Mouse (Mus musculus) megakaryocyte-erythroid progenitor cell, adult 5 weeks (primary cell): ENCODE data around the gene Mndal. TPM values are rescaled to one million over a fixed set of nuclear protein-coding genes. Genes with fewer than 3 reads are reported as not detected.

Experiments
- polyA plus RNA-seq: library from polyadenylated mRNA; stranded (reverse); fragments of >175 nt; gene quantifications from 2 replicates; pipeline ENCODE4 v1.2.3, GENCODE M21; 2012

The Mndal gene
- polyA plus RNA-seq: 22.6 and 23.7 TPM in 2 replicates

DNA sequence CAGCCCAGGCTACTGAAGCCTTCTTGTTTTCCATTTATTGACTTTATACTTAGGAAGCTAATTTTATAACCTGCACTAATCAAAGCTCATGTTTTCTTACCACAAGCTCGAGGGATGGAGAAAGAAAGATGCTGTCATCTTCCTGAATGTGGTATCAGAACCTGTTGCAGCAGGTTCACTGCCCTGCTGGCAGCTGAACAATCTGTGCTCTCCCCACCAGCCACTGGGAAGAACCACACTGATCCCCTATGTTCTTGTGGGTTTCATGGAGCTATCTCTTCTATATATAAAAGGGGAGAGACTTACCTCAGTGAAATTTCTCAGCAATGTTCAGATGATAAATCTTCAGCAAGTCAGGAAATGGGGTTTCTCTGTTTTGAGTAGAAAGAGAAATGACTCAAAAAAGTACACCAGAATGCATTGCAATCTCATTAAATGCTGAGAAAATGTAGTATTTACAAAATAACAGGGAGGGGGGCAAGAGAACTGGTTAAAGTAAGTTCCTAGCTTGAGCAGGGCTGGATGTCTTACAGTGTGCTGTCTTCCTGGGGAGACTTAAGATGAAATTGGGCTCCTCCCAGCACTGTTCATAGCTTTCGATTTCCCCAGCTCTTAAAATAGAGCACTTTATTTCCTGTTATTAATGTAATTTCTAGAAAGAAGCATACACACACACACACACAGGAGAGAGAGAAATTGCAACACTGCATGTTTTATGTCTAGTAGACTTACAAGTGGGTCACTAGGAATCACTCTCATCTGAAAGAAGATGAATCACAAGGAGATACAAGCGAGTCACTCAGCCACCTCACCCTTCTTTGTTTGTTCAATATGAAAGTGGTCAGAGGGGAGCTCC is at the start of gene Mndal, which contains the start of gene Ifi203:
Gene Mndal (minus strand): TSS at position 568 of the 856 bp plus-strand sequence.
Gene Ifi203 (minus strand): TSS at position 749 of the 856 bp plus-strand sequence.

DNA sequence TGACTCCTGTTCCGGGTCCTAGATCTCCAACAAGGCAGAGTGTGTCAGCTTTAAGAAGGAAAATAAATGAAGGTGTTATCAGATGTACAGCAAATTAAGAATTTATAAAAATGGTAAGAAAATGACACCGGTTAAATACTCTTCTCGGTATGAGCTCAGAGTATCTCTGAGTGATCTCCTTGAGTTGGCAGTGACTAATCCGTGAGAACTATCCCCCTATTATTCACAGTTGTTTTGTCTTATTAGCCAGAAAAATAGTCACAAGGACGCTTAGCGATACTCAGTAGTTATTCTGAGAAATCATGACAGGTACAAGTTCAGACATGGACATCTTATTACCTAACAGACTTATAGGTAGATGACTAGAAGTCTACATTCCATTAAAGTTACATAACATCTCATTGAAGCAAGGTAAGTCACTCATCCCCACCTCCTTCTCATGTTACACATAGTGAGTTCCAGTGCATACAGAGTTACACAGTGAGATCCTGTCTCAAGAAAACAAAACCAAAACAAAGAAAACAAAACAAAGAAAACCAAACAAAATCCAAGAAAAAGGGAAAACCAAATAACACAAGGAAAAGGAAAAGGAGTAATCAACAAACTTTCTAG is 40.5 kb upstream of the Mndal start, which contains the start of gene Ifi202b:
Gene Ifi202b (minus strand): TSS at position 51 of the 612 bp plus-strand sequence.

DNA sequence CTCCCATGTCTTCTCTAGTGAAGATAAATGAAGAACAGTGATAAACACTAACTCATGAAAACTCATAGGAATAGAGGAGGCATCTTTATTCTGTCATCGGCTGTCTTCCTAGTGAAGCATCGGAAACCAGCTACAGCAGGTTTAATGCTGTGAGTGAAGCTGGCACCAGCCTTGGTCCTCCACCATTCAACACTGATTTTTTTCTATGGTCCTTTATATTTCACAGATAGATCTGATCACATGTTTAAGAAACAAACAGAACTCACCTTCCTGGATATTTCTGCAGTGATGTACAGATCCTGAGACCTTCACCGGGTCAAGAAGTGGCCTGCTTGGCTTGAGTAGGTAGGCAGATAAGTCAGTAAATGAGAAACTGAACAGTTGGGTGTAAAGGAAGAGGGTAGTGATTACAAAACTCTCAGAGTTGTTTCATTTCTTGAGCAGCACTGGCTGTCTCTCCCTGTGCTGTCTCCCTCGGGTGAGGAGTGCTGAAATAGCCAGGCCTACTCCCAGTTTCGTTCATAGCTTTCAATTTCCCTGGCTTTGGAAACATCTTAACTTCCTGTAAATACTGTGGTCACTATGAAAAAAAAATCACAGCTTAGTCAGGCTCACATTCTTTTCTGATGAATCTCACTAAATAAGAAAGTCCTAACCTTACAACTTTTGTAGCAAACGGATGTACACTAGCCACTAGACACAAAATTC is 29.6 kb downstream of the Mndal start, which contains the start of gene Ifi211:
Gene Ifi211 (minus strand): TSS at position 499 of the 708 bp plus-strand sequence.

Other genes starting within 250 kb of the Mndal start
- 0.41 TPM in 2 replicates for gene Ifi207, start 200.7 kb downstream of the Mndal start, polyA plus RNA-seq
- 0.22 TPM in 1 of 2 replicates, not detected in the other for gene Ifi204, start 175.5 kb downstream of the Mndal start, polyA plus RNA-seq
- gene Ifi211, start 29.4 kb downstream of the Mndal start, polyA plus RNA-seq: 1.6 and 3.6 TPM in 2 replicates
- gene Ifi203, start 181 bp upstream of the Mndal start, polyA plus RNA-seq: 3.7 and 4.4 TPM in 2 replicates
- not detected in 2 replicates for gene Ifi202b, start 40.3 kb upstream of the Mndal start, polyA plus RNA-seq
- gene Ifi205, start 89.3 kb upstream of the Mndal start, polyA plus RNA-seq: 0.77 and 1.0 TPM in 2 replicates
- not detected in 2 replicates for gene Olfr433, start 98.2 kb upstream of the Mndal start, polyA plus RNA-seq
- not detected in 2 replicates for gene Olfr432, start 106.7 kb upstream of the Mndal start, polyA plus RNA-seq
- gene Olfr430, start 124.1 kb upstream of the Mndal start, polyA plus RNA-seq: not detected in 2 replicates
- gene Olfr429, start 141.8 kb upstream of the Mndal start, polyA plus RNA-seq: not detected in 2 replicates
- 0.10 TPM in 1 of 2 replicates, not detected in the other for gene Olfr427, start 154.4 kb upstream of the Mndal start, polyA plus RNA-seq
- gene Olfr231, start 178.7 kb upstream of the Mndal start, polyA plus RNA-seq: 0.02 TPM in 1 of 2 replicates, not detected in the other
- gene Olfr424, start 189.0 kb upstream of the Mndal start, polyA plus RNA-seq: not detected in 2 replicates
- gene Olfr420, start 213.1 kb upstream of the Mndal start, polyA plus RNA-seq: not detected in 2 replicates
- 0.28 and 0.40 TPM in 2 replicates for gene Spta1, start 230.3 kb upstream of the Mndal start, polyA plus RNA-seq